Mouse (Mus musculus): Measurements from ENCODE around the gene Herc2.

Gene Herc2

DNA sequence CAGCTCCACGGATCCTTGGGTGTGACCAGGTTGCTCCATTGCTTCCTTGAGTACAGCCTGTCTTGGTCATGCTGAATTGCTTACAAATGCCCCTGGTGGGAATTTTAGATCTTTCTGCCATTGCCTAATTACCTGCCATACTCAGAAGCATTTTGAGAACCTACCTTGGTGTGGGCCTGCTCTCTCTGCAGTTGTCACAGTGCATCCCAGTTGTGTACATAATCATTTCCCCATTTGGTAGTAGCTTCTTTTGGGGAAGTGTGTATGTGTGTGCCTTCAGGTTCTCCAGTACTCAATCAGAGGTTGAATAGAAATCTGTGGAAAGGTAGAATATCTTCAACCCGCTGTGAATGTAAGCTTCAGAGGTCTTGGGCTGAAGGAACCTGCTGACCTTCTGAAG is 153.3 kb downstream of the Herc2 start:
- DNase-seq, result no peak

GRCm38 (mm10) chr7:56204877-56205276 is 154.9 kb downstream of the Herc2 start:
- no peak for DNase-seq

DNA sequence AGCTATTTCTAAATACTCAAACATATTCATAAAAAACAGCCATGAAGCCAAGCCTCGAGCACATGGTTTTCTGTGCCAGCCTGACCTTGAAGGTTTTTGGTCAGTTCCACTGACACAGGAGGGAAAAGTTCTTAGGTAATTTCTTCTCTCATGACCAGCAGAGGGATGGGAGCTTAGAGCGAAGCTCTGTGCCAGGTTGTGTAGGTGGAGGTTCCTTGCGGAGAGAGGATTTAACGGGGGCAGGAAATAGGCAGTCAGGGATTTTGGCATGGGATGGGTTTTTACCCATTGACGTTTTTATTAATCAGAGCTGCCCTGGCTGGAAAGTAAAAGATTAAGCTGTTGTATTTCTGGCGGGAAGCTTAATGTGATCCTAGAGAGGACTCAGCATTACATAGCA is 170.8 kb downstream of the Herc2 start:
- no peak for DNase-seq

- no peak for DNase-seq
Observed at GRCm38 (mm10) chr7:56235794-56236423, 185.9 kb downstream of the Herc2 start.

DNA sequence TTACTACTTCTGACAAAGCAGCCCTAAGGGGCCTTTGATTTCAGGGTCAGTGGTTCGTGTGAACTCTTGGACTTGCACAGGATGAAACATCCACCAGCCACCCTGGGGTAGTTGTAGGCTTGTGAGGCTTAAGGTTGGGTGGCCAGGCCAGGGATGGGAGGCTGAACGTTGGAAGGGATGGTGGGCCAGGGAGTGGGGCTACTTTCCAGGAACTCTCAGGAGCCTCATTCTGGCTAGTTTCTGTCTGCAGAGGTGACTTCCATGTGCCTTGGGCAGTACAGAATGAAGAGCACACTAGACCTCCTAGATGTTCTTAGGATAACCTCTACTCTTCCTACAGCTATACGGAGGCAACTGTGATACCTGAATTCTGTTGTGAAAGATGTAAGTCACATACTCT is 186.6 kb downstream of the Herc2 start:
- no peak for DNase-seq

- DNase-seq, result no peak
Observed at GRCm38 (mm10) chr7:56239543-56239942, 189.5 kb downstream of the Herc2 start, which contains the start of gene Oca2. Gene Oca2, plus strand, starts transcription at chr7:56239760.

GRCm38 (mm10) chr7:56254568-56254967 is 204.6 kb downstream of the Herc2 start:
- DNase-seq, result no peak

DNA sequence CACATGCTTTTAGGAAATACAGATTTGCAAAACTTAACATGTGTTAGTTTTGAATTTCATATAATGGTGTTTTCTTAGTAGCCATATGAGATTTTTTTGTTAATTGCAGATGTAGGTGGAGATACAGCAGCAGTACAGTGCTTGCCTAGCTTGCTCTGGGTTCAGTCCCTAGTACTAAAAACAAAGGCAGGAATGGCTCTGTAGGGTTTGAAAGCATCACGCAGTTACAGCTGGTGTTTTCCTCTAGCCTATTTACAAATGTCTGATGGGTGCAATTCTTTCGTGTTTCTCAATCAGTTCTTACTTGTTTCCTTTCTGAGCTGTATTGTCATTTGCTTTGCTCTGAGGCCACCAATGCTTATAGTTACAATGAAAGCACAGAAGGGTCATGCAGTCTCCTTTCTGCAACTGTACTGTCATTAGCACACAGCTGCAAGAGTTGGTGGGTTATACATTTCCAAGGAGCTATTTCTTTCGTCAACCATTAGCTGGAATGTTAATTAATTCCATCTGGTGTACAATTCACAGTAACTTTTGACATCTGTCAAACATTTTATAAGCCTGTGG is 208.0 kb downstream of the Herc2 start:
- peak; percentile 3 for DNase-seq

DNA sequence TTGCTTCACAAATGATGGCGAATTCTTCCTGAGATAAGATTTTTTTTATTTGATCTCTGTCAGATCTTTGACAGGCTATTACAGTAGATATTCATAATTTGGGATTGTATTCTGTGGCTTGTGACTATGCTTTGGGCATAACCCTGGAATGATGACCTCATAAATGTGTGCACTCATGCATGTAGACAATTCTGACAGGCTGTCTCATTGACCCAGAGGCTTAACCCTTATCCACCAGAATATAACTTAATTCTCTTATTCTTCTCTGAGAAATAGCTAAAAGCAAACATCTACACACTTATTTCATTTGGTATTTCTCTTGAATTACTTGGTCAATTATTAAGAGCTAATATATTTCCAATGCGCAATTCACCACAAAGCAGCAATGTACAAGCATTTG is 227.5 kb downstream of the Herc2 start:
- no peak for DNase-seq

Data from kidney, adult 9 months (tissue).